Mouse (Mus musculus) left cerebral cortex, adult 8-10 months (tissue): ENCODE measurements around the gene Gm9999. TPM values are rescaled to one million over a fixed set of nuclear protein-coding genes. Genes with fewer than 3 reads are reported as not detected.
"Not testable (repeated sequence)": the region's sequence is repeated elsewhere in the genome, so short reads cannot be mapped to it uniquely, and the experiment has no call there.

Experiments used
- DNase-seq, 2 experiments: peaks; one replicate each; pipeline ENCODE4 v3.0.0; 2022; ENCODE audit warnings: low spot score in 2 of 2
- total RNA-seq, 4 experiments: library from RNA; stranded (reverse); gene quantifications; 2 replicates each; pipeline ENCODE4 v1.2.4; 2022

Gm9999 gene
- not detected for total RNA-seq

DNA sequence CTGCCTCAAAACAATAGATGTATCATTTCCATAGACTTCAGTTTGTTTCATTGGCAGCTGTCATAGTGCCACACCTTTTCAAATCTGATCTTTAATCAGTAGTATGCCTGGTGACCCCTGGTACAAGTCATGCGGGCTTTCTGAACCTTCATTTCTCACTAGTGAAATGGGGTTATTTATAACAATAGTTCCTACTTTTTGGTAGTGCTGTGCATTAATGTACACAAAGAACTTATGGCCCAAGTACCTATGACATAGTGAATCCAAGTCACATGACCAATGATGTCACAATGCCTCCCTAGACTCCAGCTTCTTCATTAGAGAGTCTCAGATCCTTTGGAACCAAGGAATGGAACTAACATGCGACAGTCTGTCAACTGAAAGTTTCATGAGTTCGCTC is at the start of gene Gm9999:
Gm9999 (plus strand) TSS at position 301 of the 400 bp plus-strand sequence.
- no peak for DNase-seq

DNA sequence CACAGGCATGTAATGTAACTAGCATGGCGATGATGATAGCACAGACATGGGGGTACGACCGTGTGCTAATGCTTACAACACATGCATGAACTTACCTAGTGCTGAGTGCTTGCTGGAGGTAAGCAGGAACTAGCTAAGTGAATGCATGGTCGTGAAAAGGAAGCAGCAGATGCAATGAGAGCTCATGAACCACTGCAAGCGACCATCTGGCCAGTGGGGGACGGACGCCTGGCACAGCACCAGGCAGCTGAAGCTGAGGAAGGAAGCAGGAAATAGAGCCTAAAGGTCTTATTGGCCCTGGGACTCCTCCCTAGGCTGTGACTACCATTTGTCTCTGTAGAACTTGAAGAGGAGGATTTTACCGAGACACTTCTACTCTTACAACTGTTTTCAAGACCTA is 48.6 kb upstream of the Gm9999 start:
- no peak for DNase-seq

DNA sequence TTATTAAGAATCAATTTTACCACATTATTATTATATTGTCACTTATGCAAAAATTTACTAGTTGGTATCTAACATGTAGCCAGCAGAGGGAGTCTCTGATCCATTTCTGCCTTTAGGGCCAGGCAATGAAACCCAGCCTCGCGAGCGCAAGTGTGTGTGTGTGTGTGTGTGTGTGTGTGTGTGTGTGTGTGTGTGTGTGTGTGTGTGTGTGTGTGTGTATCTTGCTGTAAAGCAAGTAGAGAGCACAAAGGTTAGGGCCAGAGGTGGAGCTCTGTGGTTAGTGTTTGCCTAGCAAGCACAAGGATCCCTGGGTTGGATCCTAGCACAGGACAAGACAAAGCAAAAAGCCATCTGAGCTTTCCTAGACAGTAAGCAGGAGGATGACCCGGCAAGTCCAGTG is 47.5 kb upstream of the Gm9999 start:
- DNase-seq: no peak

GRCm38 (mm10) chr7:46957831-46958691 is 25.3 kb upstream of the Gm9999 start, which contains the start of gene Uevld:
Gene Uevld (minus strand): TSS chr7:46958527.
- DNase-seq: peak; percentile 90

DNA sequence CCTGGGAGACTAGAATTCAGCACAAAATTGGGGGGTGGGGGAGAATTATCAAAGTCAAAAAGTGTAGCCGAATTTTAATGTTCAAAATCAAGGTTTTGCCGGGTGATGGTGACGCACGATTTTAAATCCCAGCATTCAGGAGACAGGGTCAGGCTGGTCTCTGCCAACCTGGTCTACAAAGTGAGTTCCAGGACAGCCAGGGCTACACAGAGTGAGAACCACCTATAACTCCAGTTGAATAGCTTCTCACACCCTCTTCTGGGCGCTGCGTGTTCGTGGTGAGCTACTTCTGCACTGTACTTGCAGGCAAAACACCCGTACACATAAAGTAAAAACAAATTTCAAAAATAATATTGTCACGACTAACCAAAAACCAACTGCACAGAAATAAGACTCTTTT is 24.5 kb upstream of the Gm9999 start:
- DNase-seq: no peak

- no peak for DNase-seq
These were observed 22.4 kb upstream of the Gm9999 start for GRCm38 (mm10) chr7:46960991-46961390.

- DNase-seq: no peak
These were observed 21.2 kb upstream of the Gm9999 start for GRCm38 (mm10) chr7:46962132-46962531.

DNA sequence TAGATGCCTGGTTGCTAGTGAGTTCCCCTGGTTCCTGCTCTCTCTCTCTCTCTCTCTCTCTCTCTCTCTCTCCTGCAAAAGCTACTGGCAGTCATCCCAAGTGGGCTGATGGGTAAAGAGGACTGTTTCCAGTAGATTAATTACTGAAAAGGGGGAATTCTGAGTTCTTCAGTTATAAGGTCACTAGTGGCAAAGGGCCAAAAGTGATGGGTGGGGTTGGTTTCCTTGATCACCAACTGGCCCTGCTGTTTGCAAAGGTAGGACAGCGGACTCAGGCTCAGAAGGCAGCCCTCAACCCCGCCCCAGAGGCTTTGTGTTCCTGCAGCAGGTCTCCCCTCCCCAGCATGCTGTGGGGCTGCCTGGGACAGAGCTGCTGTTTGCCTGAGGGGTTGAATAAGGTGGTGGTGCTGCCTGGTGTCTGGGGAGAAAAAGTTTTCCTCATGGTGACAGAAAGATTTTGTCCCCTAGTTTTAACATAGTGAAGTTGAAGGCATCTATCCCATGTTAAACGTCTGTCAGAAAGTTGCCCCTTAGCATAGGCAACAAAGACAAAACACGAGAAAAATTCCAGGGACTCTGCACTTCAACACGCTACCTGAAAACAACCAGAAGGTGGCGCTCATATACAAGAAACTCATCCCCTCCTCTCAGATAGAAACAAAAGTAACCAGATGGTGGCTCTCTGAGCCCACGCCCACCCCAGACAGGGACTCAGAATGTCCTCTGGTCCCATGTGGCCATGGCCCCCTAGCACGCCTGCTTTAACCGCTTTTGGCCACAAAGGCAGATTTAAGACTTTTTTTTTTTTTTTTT is 20.4 kb upstream of the Gm9999 start:
- peak; percentile 23 to 47 for DNase-seq

DNA sequence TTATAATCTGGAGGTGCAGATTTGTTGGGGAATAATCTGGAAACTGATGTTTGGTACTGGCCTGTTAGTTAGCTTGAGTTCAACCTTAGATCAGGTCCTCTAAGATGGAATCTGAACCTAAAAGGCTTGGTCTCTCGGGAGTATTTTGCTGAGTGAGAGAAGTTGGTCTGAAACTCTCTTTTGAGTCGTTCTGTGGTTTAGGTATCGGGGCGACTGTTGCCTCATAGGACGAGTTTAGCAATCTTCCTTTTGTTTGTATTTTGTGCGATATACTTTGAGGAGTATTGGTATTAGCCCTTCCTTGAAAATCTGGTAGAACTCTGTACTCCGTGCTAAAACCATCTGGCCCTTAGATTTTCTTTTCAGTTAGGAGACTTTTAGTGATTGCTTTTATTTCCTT is 19.3 kb upstream of the Gm9999 start:
- DNase-seq: no peak

DNA sequence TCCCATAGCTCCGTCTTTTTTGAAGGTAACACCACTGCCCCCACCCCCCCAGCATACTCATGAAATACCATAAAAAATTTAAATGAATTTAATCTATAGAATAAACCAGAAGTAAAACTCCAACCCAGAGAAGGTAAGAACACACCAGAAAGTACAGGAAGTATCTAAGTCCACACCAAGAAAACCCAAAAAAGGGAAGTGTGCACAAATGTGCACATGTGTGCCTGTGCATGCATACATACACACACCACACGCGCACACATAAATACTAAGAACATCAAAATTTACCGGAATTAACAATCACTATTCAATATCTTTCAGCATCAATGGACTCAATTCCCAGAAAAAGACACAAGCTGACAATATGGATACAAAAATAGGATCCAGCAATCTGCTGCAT is 13.5 kb upstream of the Gm9999 start:
- DNase-seq: no peak

DNA sequence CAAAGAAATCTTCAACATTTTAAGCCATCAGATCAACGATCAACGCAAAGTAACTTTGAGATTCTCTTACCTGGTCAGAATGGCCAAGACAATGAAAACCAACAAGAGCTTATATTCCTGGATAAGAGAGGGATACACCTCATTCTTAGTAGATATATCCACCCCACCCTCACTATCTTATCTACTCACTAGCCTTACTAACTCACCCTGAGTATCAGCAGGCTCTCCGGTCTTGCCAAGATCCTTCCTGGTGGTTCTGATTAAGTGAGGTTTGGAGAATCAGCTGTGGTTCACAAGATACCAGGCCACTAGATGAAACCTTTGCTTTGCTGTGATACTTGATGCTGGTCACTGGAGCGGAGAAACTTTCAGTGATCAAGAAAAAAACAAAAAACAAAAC is 8.7 kb upstream of the Gm9999 start:
- no peak for DNase-seq

DNA sequence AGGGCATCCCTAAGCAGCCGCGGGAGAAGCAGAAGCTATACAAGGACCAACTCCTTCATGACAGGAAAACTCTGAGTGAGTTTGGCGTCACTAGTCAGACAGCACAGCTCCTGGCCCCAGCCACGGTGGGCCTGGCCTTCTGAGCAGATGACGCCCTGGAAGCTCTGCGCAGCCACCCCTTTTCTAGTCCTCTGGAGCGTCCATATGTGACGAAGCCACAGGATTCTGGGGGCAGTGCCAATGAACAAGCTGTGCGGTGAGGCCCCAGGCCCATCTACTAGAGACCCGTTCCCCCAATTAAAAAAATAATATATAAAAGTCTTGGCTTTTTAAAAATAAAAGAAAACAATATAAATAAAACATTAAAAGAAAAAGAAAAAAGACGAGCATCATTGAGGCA is 7.9 kb upstream of the Gm9999 start:
- no peak for DNase-seq

DNA sequence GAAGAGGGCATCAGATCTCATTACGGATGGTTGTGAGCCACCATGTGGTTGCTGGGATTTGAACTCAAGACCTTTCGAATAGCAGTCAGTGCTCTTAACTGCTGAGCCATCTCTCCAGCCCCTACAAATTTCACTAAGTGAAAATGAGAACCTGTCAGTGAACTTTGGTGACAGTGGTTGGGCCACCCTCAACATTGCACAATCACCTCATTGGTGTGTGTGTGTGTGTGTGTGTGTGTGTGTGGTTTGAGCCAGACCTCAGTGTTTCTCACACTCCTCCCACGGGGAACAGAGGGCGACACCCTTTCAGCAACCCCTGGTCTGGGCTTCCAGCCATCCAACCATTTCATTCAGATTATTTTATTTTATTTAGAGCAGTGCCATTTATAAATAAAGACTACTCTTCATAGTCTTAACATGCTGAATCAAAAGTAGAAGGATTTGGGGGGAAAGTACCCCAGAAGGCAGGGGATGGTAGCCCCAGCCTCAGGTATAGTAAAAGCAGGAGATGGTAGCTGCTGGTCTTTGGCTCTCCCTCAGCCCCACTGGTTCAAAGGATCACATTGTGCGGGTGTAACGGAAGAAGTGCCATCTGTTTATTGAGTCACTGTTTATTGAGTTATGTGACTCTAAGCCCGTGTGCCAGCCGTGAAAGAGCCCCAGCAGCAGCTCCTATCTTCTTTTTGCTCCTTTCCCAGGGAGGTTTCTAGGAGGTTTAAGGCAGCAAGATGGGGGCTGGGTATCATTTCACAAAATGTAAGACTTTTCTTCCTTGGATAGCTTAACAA is 2.5 kb downstream of the Gm9999 start:
- DNase-seq: no peak

DNA sequence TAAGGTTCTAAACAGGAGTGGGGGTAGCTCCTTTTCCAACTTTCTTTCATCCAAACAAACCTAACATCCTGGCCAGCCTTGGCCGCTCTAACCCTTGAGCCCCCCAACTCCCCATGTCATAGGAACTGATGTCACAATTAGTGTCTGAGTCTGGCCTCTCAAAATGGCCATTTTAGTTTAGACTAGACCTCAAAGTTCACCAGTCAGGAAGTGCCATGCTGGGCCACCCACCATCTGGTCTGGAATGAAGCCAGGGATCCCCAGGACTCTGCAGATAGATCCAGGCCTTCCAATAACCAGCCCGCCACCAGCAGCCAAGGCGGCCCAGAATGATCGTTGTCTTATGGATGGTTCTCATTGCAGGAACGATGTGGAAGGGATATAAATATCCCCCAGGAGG is 3.3 kb downstream of the Gm9999 start:
- DNase-seq: no peak

DNA sequence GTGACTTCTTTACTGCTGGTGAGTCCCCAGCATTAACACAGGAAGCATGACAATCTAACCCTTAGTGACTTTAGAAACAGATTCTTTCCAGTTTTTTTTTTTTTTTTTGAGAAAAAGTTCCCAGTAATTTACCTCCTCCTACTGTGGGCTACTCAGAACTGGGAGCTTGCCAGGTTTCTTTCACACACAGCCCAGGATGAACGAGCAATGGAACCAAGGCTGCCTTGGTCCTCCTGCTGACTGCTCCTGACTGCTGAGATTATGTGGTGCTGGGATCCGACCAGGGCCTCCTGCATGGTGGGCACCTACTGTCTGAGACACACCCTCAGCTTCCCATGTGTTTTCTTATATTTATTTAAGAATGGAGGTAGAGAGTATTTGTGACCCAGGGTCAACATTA is 3.7 kb downstream of the Gm9999 start:
- DNase-seq: no peak

- DNase-seq: not testable (repeated sequence)
These were observed 6.0 kb downstream of the Gm9999 start for GRCm38 (mm10) chr7:46989387-46989786.

- DNase-seq: no peak
These were observed 9.7 kb downstream of the Gm9999 start for GRCm38 (mm10) chr7:46993079-46993478.

DNA sequence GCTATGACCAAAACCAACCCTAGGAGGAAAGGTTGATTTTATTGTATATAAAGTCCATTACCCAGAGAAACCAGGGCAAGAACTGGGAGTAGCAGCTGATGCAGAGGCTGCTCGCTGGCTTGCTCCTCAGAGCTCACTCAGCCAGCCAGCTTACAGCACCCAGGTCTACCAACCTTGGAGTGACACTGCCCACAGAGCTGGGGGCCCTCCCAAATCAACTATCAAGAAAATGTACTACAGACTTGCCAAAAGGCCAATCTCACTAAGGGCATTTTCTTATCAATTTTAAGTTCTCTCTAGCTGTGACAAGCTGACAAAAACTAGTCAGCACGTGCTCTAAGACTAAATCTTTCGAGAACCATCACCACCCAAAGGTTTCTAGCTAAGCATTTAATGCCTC is 12.2 kb downstream of the Gm9999 start:
- no peak for DNase-seq

GRCm38 (mm10) chr7:46997008-46997407 is 13.6 kb downstream of the Gm9999 start:
- no peak for DNase-seq

DNA sequence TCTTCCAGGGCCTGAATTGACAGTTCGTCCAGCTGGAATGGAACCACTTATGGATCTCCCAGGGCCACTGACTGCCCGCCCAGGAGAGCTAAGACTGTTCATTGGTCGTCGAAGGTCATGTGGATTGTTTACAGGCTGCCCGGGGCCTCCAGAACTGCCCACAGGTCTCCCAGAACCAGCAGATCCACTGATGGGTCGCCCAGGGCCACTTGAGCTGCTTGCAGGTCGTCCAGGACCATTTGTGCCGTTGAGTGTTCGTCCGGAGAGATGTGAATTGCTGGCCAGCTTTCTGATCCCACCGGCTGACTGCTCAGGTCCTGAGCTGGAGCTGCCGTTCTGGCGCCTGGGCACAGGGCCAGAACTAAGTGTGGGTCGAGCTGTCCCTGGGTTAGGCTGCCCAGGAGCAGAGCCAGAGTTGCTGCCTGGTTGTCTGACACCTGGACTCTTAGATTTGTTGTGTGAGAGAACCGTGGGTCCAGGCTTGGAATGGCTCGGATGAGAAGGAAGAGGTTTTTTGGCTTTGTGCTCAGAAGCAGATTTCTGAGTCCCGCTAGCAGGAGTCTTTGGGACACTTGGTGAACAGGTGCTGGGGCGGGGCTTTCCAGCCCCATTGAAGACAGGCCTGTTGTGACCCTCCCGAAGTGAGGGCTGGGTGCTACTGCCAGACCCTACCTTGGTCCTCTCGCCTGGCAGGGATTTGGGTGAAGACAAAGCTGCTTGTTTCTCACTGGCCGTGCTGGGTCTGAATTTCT is 14.4 kb downstream of the Gm9999 start:
- DNase-seq: no peak

- no peak for DNase-seq
These were observed 15.6 kb downstream of the Gm9999 start for GRCm38 (mm10) chr7:46998942-46999341.
